Mouse (Mus musculus) heart, embryonic 12.5 days (tissue): ENCODE measurements around the gene Rasa4. TPM values are rescaled to one million over a fixed set of nuclear protein-coding genes. Genes with fewer than 3 reads are reported as not detected.
A peak's percentile ranks its signal among the peaks of the same experiment; 100 is the strongest.
"Not testable (repeated sequence)": the region's sequence is repeated elsewhere in the genome, so short reads cannot be mapped to it uniquely, and the experiment has no call there.

Experiments
- ATAC-seq: fragments of 200-750 bp; cut with Nextera tagmentation; 2 replicates; pipeline ENCODE4 v1.8.0; 2017; ENCODE audit warnings: moderate TSS enrichment, moderate library complexity; ENCODE audit not compliant: insufficient number of reproducible peaks, low FRiP score
- H3K27ac ChIP-seq: fragments of 300-500 bp; sonication (generic); 2 replicates; pipeline ENCODE4 v1.5.1; 2016; ENCODE audit warnings: mild to moderate bottlenecking, moderate library complexity; ENCODE audit not compliant: poor library complexity, severe bottlenecking
- H3K27me3 ChIP-seq: fragments of 300-500 bp; sonication (generic); replicated peaks from 2 replicates; pipeline ENCODE4 v1.6.1; 2016; ENCODE audit warnings: mild to moderate bottlenecking, moderate library complexity
- H3K36me3 ChIP-seq: fragments of 300-500 bp; sonication (generic); 2 replicates; pipeline ENCODE4 v1.6.1; 2016; ENCODE audit warnings: mild to moderate bottlenecking, moderate library complexity
- H3K4me1 ChIP-seq: fragments of 300-500 bp; sonication (generic); replicated peaks from 2 replicates; pipeline ENCODE4 v1.6.1; 2016; ENCODE audit warnings: mild to moderate bottlenecking
- H3K4me2 ChIP-seq: fragments of 300-500 bp; sonication (generic); 2 replicates; pipeline ENCODE4 v1.6.1; 2016; ENCODE audit warnings: mild to moderate bottlenecking, moderate library complexity
- H3K4me3 ChIP-seq: fragments of 300-500 bp; sonication (generic); 2 replicates; pipeline ENCODE4 v1.5.1; 2016; ENCODE audit warnings: mild to moderate bottlenecking
- H3K9ac ChIP-seq: fragments of 300-500 bp; sonication (generic); 2 replicates; pipeline ENCODE4 v1.6.1; 2016; ENCODE audit warnings: mild to moderate bottlenecking, moderate library complexity
- H3K9me3 ChIP-seq: fragments of 300-500 bp; sonication (generic); replicated peaks from 2 replicates; pipeline ENCODE4 v1.6.1; 2016; ENCODE audit warnings: mild to moderate bottlenecking, moderate library complexity
- WGBS: fragments of 180-500 bp; shearing (Covaris S2); methylation state at CpG from one replicate; pipeline ENCODE4 v1.1.7; 2016; 5-methylcytosine and 5-hydroxymethylcytosine counted together
- polyA plus RNA-seq: library from polyadenylated mRNA; unstranded; fragments of >200 nt; fragmentation: Nextera tagmentation; extraction: Ambion mirVana; gene quantifications from 2 replicates; pipeline ENCODE4 v1.2.1, GENCODE M21; 2016

The Rasa4 gene
- polyA plus RNA-seq, 1 experiment from 2014 or later: 1.6 TPM

GRCm38 (mm10) chr5:136048541-136048940 lies 35.2 kb upstream of the Rasa4 start:
- not testable (repeated sequence) for ATAC-seq, H3K9me3 ChIP-seq, H3K9ac ChIP-seq, H3K4me2 ChIP-seq, H3K4me3 ChIP-seq, H3K27me3 ChIP-seq, H3K27ac ChIP-seq, H3K36me3 ChIP-seq
- peaks cover 13% of the 10 kb centered on the region for H3K4me1 ChIP-seq

GRCm38 (mm10) chr5:136049926-136050325 lies 33.8 kb upstream of the Rasa4 start:
- Histone ChIP-seq H3K4me3 (no peak overlapping the region), H3K9ac (no peak overlapping the region), H3K4me2 (no peak overlapping the region), H3K27me3 (no peaks in the 10 kb centered on the region), H3K36me3 (no peaks in the 10 kb centered on the region), H3K27ac (no peak overlapping the region), H3K9me3 (no peaks in the 10 kb centered on the region), H3K4me1 (peaks cover 13% of the 10 kb centered on the region)
- no peak for ATAC-seq
- WGBS: 75% methylated on average over 6 of the region's 6 CpGs

- Histone ChIP-seq H3K4me2 (peak overlapping the region; percentile 18; the same call in 1 of the 2 replicates), H3K9ac (no peak overlapping the region)
Observed at GRCm38 (mm10) chr5:136051231-136052085, 32.3 kb upstream of the Rasa4 start.

GRCm38 (mm10) chr5:136052861-136053655 lies 30.7 kb upstream of the Rasa4 start:
- H3K9me3 ChIP-seq: no peaks in the 10 kb centered on the region
- WGBS: 79% methylated on average over 8 of the region's 8 CpGs
- H3K4me2 ChIP-seq: no peak overlapping the region
- peaks cover 6% of the 10 kb centered on the region; the same call in 1 of the 2 replicates for H3K27me3 ChIP-seq
- H3K9ac ChIP-seq: no peak overlapping the region
- H3K4me1 ChIP-seq: peaks cover 13% of the 10 kb centered on the region
- no peak overlapping the region for H3K27ac ChIP-seq
- H3K4me3 ChIP-seq: no peak overlapping the region
- ATAC-seq: no peak
- no peaks in the 10 kb centered on the region for H3K36me3 ChIP-seq

More at GRCm38 (mm10) chr5:136051231-136052085, 32.3 kb upstream of the Rasa4 start:
- Histone ChIP-seq H3K4me3 (no peak overlapping the region), H3K27me3 (no peaks in the 10 kb centered on the region), H3K27ac (peak overlapping the region; percentile 78), H3K36me3 (no peaks in the 10 kb centered on the region), H3K4me1 (peaks cover 13% of the 10 kb centered on the region), H3K9me3 (no peaks in the 10 kb centered on the region)
- ATAC-seq: peak; percentile 72
- 13% methylated on average over 10 of the region's 10 CpGs for WGBS

GRCm38 (mm10) chr5:136054301-136055077 lies 29.2 kb upstream of the Rasa4 start, which contains the start of gene Upk3bl:
Upk3bl (plus strand) TSS chr5:136054492.
- Histone ChIP-seq H3K4me1 (peaks cover 13% of the 10 kb centered on the region), H3K27ac (no peak within 1 kb of the TSS), H3K4me3 (no peak within 1 kb of the TSS), H3K9me3 (no peaks in the 10 kb centered on the region), H3K4me2 (no peak within 1 kb of the TSS), H3K9ac (no peak within 1 kb of the TSS), H3K27me3 (peaks cover 18% of the 10 kb centered on the region), H3K36me3 (no peaks in the 10 kb centered on the region)
- WGBS: 88% methylated on average over 11 of the region's 11 CpGs
- ATAC-seq: no peak

- Histone ChIP-seq H3K4me3 (no peak overlapping the region), H3K27ac (no peak overlapping the region), H3K36me3 (no peaks in the 10 kb centered on the region), H3K9ac (no peak overlapping the region), H3K4me1 (peaks cover 12% of the 10 kb centered on the region), H3K4me2 (no peak overlapping the region), H3K9me3 (no peaks in the 10 kb centered on the region), H3K27me3 (peaks cover 31% of the 10 kb centered on the region)
- 36% methylated on average over 4 of the region's 4 CpGs for WGBS
- ATAC-seq: no peak
Observed at GRCm38 (mm10) chr5:136056062-136056461, 27.7 kb upstream of the Rasa4 start.

- no peaks in the 10 kb centered on the region for H3K36me3 ChIP-seq
- no peak overlapping the region for H3K4me3 ChIP-seq
- H3K27ac ChIP-seq: no peak overlapping the region
- H3K4me2 ChIP-seq: no peak overlapping the region
- no peak overlapping the region for H3K9ac ChIP-seq
- peaks cover 1% of the 10 kb centered on the region for H3K4me1 ChIP-seq
- 24% methylated on average over 8 of the region's 8 CpGs for WGBS
- H3K27me3 ChIP-seq: peaks cover 34% of the 10 kb centered on the region
- no peaks in the 10 kb centered on the region for H3K9me3 ChIP-seq
- ATAC-seq: no peak
Observed at GRCm38 (mm10) chr5:136057085-136057484, 26.6 kb upstream of the Rasa4 start.

GRCm38 (mm10) chr5:136061567-136061966 lies 22.1 kb upstream of the Rasa4 start:
- Histone ChIP-seq H3K4me1 (no peaks in the 10 kb centered on the region), H3K4me2 (no peak overlapping the region), H3K9me3 (no peaks in the 10 kb centered on the region), H3K4me3 (no peak overlapping the region), H3K9ac (no peak overlapping the region), H3K27ac (no peak overlapping the region), H3K36me3 (no peaks in the 10 kb centered on the region), H3K27me3 (peaks cover 34% of the 10 kb centered on the region)
- WGBS: 6% methylated on average over 12 of the region's 12 CpGs
- no peak for ATAC-seq

GRCm38 (mm10) chr5:136063920-136064319 lies 19.8 kb upstream of the Rasa4 start:
- Histone ChIP-seq H3K4me3 (no peak overlapping the region), H3K4me2 (no peak overlapping the region), H3K36me3 (no peaks in the 10 kb centered on the region), H3K9ac (no peak overlapping the region), H3K9me3 (no peaks in the 10 kb centered on the region), H3K27me3 (peaks cover 20% of the 10 kb centered on the region; the same call in 1 of the 2 replicates), H3K27ac (no peak overlapping the region), H3K4me1 (no peaks in the 10 kb centered on the region)
- ATAC-seq: no peak
- WGBS: 78% methylated on average over 10 of the region's 10 CpGs

- not testable (repeated sequence) for H3K27ac ChIP-seq, H3K4me3 ChIP-seq, H3K9ac ChIP-seq, H3K36me3 ChIP-seq, ATAC-seq, H3K27me3 ChIP-seq, H3K9me3 ChIP-seq, H3K4me1 ChIP-seq, H3K4me2 ChIP-seq
- WGBS: 63% methylated on average over 11 of the region's 11 CpGs
Observed at GRCm38 (mm10) chr5:136066404-136067148, 17.1 kb upstream of the Rasa4 start.
